Mouse (Mus musculus) midbrain, postnatal 0 days (tissue): ENCODE measurements at regions not wholly inside any gene's neighbourhood (a gene's known extent, or its start where the extent isn't known, plus 50 kb on each side); places are given as distances from the start of the nearest gene placed in this dataset.
"Not testable (repeated sequence)": the region's sequence is repeated elsewhere in the genome, so short reads cannot be mapped to it uniquely, and the experiment has no call there.

Experiments
- ATAC-seq: fragments of 200-750 bp; cut with Nextera tagmentation; 2 replicates; pipeline ENCODE4 v1.8.0; 2017; ENCODE audit warnings: moderate number of reproducible peaks, mild to moderate bottlenecking, moderate TSS enrichment, moderate library complexity; ENCODE audit not compliant: low FRiP score
- DNase-seq: peaks from one replicate; pipeline ENCODE4 v3.0.0-alpha.2; 2015; ENCODE audit warnings: low spot score
- H3K27ac ChIP-seq: fragments of 300-500 bp; sonication (generic); 2 replicates; pipeline ENCODE4 v1.5.1; 2014; ENCODE audit warnings: low read depth, mild to moderate bottlenecking, low read length, mixed read lengths
- H3K27me3 ChIP-seq: fragments of 300-500 bp; sonication (generic); 2 replicates; pipeline ENCODE4 v1.6.1; 2014; ENCODE audit warnings: low read length, control low read depth, mixed read lengths; ENCODE audit not compliant: insufficient read depth
- H3K36me3 ChIP-seq: fragments of 300-500 bp; sonication (generic); 2 replicates; pipeline ENCODE4 v1.6.1; 2014; ENCODE audit warnings: low read length, control low read depth, mixed read lengths; ENCODE audit not compliant: insufficient read depth
- H3K4me1 ChIP-seq: fragments of 300-500 bp; sonication (generic); 2 replicates; pipeline ENCODE4 v1.6.1; 2014; ENCODE audit warnings: mild to moderate bottlenecking, control low read depth, antibody characterized with exemption, low read length, mixed read lengths; ENCODE audit not compliant: insufficient read depth
- H3K4me2 ChIP-seq: fragments of 300-500 bp; sonication (generic); 2 replicates; pipeline ENCODE4 v1.6.1; 2014; ENCODE audit warnings: low read depth, mild to moderate bottlenecking, low read length, mixed read lengths; ENCODE audit not compliant: poor library complexity, severe bottlenecking
- H3K4me3 ChIP-seq: fragments of 300-500 bp; sonication (generic); 2 replicates; pipeline ENCODE4 v1.5.1; 2014; ENCODE audit warnings: low read depth, mild to moderate bottlenecking, low read length, moderate library complexity
- H3K9ac ChIP-seq: fragments of 300-500 bp; sonication (generic); replicated peaks from 2 replicates; pipeline ENCODE4 v1.6.1; 2014; ENCODE audit warnings: mild to moderate bottlenecking, low read length, moderate library complexity, mixed read lengths; ENCODE audit not compliant: poor library complexity, severe bottlenecking
- H3K9me3 ChIP-seq: fragments of 300-500 bp; sonication (generic); 2 replicates; pipeline ENCODE4 v1.6.1; 2016; ENCODE audit warnings: low read length, control low read depth
- CTCF ChIP-seq: IDR thresholded peaks from 2 replicates; pipeline ENCODE4 v1.5.1; 2016; ENCODE audit warnings: antibody characterized with exemption, mild to moderate bottlenecking
- WGBS: fragments of 180-500 bp; shearing (Covaris S2); extraction: QIAGEN DNeasy Blood & Tissue Kit; methylation state at CpG from one replicate; pipeline ENCODE4 v1.1.7; 2014; 5-methylcytosine and 5-hydroxymethylcytosine counted together

DNA sequence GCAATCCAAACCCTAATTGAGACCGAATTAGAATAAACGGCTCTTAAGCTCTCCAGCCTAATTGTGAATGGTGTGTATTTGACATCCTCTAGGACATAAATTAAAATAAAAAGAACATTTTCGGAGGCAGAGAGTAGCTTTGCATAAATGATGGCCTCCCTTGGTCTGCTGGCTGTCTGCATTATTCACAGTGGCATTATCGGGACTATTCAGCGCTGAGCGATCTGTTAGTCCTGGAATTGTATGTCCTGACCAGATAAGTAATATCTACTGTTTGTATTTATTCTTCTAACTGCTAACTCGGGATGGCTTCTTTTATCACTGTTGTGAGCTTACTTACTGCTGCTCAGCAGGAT, 299.6 kb downstream of the Chl1 start:
- H3K27me3 ChIP-seq = no peaks in the 10 kb centered on the region
- ATAC-seq (peak; percentile 12; the same call in 1 of the 2 replicates), DNase-seq (no peak)
- H3K4me2 ChIP-seq = peak overlapping the region; percentile 45
- peak overlapping the region; percentile 63 for H3K27ac ChIP-seq
- peaks cover 12% of the 10 kb centered on the region; the same call in 1 of the 2 replicates for H3K4me1 ChIP-seq
- TF ChIP-seq CTCF = no peak
- H3K9ac ChIP-seq = 0 out of 2 replicates have a peak overlapping the region, but pooled peaks have one; percentile 4
- H3K4me3 ChIP-seq = peak overlapping the region; percentile 12
- no peaks in the 10 kb centered on the region for H3K36me3 ChIP-seq
- H3K9me3 ChIP-seq = no peaks in the 10 kb centered on the region
- WGBS = 4% methylated on average over 7 of the region's 7 CpGs

DNA sequence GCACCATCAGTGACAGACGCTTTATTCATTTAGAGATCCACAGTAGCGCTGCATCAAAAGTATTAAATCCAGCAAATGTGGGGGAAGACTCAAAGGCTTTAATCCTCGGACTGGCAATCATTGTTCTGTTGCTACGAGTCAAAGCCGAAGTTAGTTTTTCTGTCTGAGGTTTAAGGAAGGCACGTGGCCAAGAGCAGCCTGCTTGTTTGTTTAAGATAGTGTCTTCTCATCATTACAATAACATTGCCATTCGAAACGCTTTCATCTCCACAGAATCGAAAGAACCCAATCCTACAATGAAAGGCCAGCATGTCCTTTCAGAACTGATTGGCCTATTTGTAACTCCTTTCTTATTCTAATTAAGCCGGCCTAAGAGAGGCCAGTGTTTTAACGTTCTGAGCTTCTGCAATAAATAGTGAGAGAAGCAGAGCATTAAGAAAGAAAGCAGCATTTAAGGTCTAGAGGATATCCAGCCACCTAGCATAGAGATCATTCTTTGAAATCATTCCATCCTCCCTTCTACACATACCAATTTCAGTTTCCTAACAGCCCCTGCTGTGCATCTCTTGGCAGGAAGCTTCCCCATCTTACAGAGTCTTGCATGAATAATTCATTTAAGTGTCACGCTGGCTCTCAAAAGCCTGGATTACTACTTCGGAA, 300.1 kb downstream of the Chl1 start:
- 2% methylated on average over 13 of the region's 13 CpGs for WGBS
- no peaks in the 10 kb centered on the region for H3K9me3 ChIP-seq
- peak overlapping the region; percentile 12 for H3K4me3 ChIP-seq
- H3K9ac ChIP-seq = 0 out of 2 replicates have a peak overlapping the region, but pooled peaks have one; percentile 4
- peak overlapping the region; percentile 45 for H3K4me2 ChIP-seq
- ATAC-seq (peak; percentile 72), DNase-seq (peak; percentile 63)
- TF ChIP-seq CTCF = no peak
- peak overlapping the region; percentile 63 for H3K27ac ChIP-seq
- no peaks in the 10 kb centered on the region for H3K36me3 ChIP-seq
- H3K27me3 ChIP-seq = no peaks in the 10 kb centered on the region
- peaks cover 12% of the 10 kb centered on the region; the same call in 1 of the 2 replicates for H3K4me1 ChIP-seq

DNA sequence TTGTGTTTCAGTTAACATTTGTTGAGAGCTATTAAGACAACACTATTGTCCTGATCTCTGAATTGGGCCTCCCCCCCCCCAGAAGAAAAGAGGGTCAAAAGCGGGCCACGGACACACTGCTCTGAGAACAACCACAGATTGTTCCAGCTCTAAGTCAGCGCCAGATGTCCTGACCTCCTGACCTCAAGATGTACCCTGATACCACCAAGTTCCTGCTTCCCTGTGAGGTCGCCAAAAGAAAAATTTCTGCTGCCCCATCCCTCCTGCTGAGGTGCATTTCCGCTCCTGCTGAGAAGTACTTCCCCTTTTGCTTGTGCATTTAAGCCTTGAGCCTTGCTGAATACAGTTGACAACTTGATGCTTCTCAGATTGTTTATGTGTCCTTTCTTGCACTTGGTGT, 306.0 kb downstream of the Chl1 start:
- H3K27me3 ChIP-seq, DNase-seq, H3K4me3 ChIP-seq, H3K4me2 ChIP-seq, H3K9me3 ChIP-seq, H3K27ac ChIP-seq, H3K9ac ChIP-seq, ATAC-seq, H3K36me3 ChIP-seq, H3K4me1 ChIP-seq: not testable (repeated sequence)
- 73% methylated on average over 5 of the region's 5 CpGs for WGBS

DNA sequence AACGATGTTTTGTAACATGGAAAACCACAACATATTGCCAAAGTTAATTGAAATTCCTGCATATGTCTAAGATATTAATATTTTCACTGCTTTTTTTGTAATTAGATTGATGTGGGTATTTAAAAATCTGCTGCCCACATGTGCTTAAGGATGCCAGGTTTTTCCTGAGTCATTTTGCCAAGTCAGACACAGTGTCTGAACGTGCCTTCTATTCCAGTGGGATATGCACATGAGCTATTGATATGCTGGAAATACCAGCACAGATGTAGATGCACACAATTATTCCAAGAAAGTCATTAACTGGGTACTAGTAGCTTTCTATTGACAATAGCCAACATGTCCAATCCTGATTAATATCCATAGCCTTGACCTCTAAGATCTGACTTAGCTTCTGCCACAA, 315.7 kb downstream of the Chl1 start:
- Histone ChIP-seq H3K9ac (no peak overlapping the region), H3K4me1 (no peaks in the 10 kb centered on the region), H3K4me3 (no peak overlapping the region), H3K27me3 (no peaks in the 10 kb centered on the region), H3K36me3 (no peaks in the 10 kb centered on the region), H3K27ac (no peak overlapping the region), H3K4me2 (no peak overlapping the region), H3K9me3 (no peaks in the 10 kb centered on the region)
- 65% methylated on average over 2 of the region's 2 CpGs for WGBS
- DNase-seq (no peak), ATAC-seq (no peak)
- no peak for TF ChIP-seq CTCF

DNA sequence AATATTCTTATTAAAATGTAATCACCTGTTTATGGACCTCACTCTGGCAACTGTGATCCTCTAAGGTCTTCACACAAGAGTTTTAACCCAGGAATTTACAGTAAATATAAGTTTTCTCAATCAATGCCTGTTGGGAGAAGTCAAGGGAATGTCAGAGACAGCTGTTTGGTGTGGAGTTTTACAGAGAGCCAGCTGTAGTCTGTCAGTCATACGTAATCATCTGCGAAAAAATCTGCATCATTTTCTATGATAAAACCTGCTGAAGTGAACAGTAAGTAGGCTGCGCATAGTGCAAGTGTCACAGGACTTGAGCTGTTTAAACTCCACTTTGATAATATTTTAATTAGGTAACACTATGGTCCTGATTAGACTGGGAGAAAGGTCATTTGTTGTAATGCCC, 317.2 kb downstream of the Chl1 start:
- Histone ChIP-seq H3K4me2 (no peak overlapping the region), H3K4me1 (no peaks in the 10 kb centered on the region), H3K9ac (no peak overlapping the region), H3K27me3 (no peaks in the 10 kb centered on the region), H3K9me3 (no peaks in the 10 kb centered on the region), H3K27ac (no peak overlapping the region), H3K4me3 (no peak overlapping the region), H3K36me3 (no peaks in the 10 kb centered on the region)
- 92% methylated on average over 3 of the region's 3 CpGs for WGBS
- TF ChIP-seq CTCF = no peak
- DNase-seq (no peak), ATAC-seq (no peak)

DNA sequence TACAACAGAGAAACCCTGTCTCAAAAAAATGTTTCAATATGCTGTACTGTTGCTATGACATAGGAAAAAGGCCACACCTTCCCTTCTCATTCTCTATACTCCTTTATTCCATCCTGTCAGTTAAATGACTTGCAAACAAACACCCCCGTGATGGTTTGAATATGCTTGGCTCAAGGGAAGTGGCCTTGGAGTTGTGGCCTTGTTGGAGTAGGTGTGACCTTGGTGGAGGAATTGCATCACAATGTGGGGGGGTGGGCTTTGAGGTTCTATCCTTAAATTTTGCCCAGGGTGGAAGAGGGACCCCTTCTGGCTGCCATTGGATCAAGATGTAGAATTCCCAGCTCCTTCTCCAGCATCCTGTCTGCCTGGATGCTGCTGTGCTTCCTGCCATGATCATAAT, 318.5 kb downstream of the Chl1 start:
- H3K9ac ChIP-seq = no peak overlapping the region
- no peak overlapping the region for H3K27ac ChIP-seq
- H3K4me3 ChIP-seq = no peak overlapping the region
- ATAC-seq = no peak
- TF ChIP-seq CTCF = no peak
- no peaks in the 10 kb centered on the region for H3K36me3 ChIP-seq
- H3K4me1 ChIP-seq = no peaks in the 10 kb centered on the region
- no peaks in the 10 kb centered on the region for H3K9me3 ChIP-seq
- DNase-seq = no peak
- no peaks in the 10 kb centered on the region for H3K27me3 ChIP-seq
- WGBS = 88% methylated on average over 1 of the region's 1 CpGs
- H3K4me2 ChIP-seq = no peak overlapping the region
